Mouse (Mus musculus) layer of hippocampus, postnatal 36 days (tissue): ENCODE measurements around the gene Dock4. TPM values are rescaled to one million over a fixed set of nuclear protein-coding genes. Genes with fewer than 3 reads are reported as not detected.

Experiments
- DNase-seq, 2 experiments: peaks; one replicate each; pipeline ENCODE4 v3.0.0; 2022
- total RNA-seq, 2 experiments: library from RNA; stranded (reverse); gene quantifications; 2 replicates each; pipeline ENCODE4 v1.2.3; 2021

Gene Dock4
- total RNA-seq, 2 experiments from 2014 or later: 237 to 255 TPM

DNA sequence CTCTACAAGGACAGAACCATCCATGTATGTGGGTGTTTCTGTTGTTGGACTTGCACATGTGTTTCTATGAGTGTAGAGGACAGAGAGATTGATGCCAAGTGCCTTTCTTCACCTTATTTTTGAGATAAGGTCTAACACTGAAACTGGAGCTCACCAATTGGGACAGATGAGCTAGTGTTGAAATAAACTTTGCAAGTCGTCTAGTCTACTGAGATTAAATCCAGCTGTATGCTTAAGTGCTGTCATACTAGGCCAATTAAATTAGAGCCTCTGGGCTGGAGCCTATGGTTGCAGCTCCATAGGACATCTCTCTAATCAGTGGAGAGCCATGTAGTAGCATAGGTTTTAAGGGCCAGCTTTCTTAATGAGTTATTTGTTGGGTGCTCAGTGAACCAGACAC, 124.5 kb downstream of the Dock4 start:
- no peak for DNase-seq

DNA sequence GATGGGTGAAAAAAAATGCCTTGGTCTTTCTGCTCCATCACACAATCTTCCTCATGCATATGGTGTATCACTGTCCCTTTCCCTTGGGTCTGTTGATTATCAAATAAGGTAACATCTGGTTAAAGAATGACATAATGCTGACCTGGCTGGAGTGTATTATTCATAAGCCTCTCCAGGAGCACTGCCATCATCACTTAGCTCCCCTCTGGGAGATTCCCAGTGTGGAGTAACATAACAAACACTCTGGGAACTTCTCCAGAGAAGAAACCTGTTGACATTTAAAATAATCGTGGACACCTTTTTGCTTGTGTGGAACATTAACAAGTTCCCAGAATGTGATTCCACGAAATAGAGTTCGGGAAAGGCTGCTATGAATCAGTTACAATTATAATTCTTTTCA, 128.3 kb downstream of the Dock4 start:
- DNase-seq: no peak

DNA sequence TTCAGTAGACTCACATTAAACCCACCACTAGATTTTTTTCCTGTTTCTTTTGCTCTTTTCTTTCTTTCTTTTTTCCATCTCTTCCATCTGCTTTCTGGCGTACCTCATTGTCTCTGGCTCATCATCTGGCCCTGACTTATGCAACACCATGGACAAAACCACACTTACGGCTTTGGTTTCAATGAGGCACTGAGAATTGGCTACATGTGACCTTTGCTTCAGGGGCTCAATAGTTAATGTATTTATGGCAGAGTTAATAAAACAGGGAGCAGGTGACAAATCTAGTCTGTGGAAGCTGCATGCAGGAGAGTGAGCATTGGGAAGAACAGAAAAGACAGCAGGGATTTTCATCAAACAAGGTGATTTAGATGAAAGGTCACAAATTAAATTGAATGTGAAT, 131.0 kb downstream of the Dock4 start:
- no peak for DNase-seq

DNA sequence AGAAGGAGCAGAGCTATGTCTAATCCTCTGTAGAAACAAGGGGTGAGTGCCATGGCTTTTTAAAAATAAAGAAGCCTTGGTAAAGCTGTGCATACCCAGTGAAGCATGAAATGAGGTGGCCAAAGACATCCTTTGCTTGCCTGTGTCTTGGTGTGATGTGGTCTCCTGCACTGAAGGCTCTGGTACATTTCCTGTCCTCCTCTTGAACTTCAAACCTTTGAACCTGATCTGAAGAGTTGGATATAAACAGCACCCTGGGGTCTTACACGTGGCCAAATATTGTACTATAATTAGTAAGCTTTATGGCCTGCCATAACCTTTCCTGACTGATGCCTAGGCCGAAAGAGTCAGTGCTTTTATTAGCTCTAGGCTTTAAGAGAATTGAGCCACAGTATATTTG, 134.6 kb downstream of the Dock4 start:
- DNase-seq: no peak

DNA sequence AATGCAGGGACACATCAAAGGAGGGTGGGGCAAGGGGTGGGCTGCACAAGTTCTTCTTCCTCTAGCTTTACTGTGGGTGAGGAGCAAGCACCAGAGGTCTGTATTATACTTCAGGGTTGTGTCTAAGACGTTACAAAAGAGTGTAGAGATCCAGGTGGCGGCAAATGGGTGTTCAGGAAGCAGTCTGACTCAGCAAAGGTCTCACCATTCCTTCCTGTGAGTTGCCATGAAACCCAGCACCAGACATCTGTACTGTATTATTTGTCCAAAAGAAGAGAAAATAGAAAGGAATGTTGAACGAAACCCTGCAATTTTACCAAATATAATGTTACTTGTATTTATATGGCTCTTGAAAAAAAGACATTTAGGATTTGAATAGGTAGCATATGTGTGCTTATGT, 135.3 kb downstream of the Dock4 start:
- no peak for DNase-seq

DNA sequence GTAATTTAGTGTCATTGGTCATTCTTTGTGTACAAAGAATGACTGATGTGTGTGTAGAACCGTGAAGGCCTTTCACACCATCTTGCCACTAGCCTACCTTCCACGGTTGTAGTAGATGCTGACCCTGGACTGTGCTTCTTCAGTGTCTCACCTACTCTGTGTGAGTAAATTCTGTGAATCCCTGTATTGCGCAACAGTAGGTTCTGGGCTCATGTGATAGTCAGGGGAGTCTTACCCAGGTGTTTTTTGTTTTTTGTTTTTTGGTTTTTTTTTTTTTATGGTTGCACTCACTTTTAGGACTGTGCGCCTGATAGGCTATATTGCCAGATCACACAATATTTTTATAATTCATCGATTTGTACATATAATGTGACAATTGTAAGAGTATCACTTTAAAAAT, 136.3 kb downstream of the Dock4 start:
- no peak for DNase-seq

DNA sequence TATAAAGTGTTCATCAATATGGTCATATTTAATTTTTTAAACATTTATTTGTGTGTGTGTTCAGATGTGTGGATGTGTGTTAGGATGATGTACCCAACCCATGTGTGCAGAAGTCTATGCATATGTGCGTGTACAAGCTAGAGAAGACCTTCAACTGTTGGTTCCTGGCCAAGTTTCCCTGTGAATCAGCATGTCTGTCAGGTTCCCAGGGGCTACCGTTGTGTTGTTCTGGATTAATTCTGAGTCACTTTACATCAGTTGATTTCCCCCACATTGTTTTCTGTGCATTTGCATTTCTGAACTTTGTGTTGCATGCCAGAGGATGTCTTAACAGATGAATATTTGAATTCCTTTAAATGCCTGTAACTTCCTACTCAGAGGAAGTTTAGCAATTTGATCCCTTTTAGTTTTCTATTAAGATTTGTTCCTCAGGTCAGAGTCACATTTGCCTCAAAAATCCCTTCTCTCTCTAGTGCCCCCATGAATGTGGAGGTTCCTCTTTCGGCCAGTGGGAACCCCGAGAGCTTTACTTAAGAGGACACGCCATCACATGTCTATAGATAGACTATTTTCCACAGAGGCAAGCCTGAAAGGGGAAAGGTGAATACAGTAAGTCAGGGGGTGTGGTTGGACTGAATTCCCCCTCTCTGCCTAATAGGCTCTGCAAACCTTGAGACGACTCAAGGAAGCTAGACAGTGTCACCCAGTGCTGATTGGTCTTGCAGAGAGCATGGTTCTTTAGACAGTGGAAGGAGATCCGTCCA, 139.0 kb downstream of the Dock4 start:
- DNase-seq: no peak

DNA sequence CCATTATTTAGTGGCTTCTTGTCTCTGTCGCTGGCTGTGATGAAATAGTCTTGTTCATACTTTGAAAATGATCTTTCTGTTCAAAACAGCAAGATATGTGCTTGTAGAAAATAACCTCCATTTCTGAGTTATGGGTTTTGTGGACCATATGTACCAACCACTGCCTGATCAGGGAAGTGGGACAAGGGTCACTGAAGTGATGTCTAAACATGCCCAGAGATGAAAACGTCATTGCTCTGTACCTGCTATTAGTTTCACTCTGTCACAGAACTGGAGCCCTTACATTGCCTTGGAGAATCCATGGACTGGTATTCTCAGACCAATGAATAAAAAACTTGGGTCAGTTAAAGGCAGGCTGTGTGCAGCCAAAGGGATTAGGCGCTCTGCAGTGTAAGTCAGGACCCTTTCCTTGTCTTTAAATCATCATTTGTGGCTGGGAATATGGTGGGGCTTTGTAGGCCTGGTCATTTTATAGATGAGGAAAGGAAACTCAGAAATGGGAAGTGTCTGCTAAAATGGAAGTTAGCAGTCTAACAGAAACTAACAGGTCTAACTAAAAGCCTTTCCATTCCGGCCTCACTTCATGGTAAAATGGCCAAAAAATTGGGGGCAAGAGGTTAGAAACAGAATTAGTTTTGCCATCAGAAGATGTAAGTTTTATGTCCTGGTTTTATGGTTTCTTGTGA, 139.8 kb downstream of the Dock4 start:
- DNase-seq: no peak

DNA sequence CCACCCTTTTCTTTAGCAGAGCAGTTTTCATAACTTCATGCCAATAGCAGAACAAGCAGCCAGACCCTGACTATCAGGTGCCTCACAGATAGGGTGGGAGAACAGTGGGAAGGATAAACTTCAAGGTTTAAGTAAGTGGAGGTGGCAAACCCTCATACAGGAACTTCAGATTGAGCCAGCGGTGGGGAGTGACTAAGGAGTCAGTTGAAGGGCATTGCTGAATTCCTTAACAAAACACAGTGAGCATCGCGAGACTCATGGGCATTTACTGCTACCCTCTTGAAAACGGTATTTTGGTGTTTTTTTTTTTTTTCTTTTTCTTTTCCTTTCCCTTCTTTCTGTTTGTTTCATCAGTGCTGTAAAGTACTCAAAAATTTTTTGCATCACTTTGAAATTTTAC, 148.4 kb downstream of the Dock4 start:
- no peak for DNase-seq

DNA sequence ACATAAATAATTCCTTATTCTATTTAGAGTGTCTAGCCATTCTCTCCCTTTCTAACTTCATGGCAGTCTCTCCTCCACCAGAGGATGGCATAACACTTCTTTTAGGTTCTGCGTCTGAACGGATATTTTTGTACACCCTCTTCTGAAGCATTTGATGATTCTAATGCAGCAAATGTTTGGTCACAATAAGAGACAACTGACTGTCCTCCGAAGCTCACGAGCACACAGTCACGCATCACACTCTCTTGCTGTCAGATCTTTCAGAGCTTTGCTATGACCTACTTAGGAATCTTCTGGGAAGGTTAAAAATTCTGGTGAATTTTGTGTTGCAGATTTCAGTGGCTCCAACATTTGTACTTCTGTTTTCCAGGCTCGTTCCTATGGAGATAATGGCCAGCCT, 149.7 kb downstream of the Dock4 start:
- no peak for DNase-seq

DNA sequence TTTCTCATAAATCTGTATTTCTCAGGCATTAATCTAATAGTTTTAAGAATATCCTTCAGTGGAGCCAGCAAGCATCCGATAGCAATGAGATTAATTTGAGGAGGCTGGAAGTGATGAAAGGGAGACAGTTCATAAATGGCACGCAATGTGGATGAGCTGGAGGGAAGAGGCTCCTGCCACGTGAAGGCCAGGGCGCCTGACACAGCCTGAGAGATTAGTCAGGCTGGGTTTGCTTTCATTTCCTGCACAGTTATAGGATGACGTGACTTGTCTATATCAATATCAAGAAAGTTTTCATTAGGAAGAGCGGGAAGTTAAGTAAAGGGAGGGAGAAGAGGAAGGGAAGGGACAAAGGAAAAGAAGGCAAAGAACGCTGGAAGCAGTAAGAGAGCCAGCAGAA, 150.3 kb downstream of the Dock4 start:
- DNase-seq: no peak

DNA sequence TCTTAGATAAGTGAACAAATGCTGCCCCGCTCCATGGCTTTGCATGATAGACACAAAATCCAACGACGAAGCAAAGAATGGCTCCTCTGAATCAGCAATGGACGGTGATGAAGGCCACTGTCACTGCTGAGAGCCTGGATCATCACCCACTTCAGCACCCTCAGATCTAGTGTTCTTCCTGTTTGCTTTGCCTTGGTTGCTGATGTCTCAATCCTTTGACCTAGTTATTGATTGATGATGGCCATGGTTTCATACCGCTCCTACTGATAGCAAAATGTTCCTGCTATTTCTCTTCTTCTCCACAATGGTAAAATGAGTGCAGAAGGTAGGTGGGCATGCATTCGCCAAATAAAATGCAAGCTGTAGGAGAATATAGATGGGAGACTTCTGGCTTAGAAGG, 150.7 kb downstream of the Dock4 start:
- DNase-seq: no peak

DNA sequence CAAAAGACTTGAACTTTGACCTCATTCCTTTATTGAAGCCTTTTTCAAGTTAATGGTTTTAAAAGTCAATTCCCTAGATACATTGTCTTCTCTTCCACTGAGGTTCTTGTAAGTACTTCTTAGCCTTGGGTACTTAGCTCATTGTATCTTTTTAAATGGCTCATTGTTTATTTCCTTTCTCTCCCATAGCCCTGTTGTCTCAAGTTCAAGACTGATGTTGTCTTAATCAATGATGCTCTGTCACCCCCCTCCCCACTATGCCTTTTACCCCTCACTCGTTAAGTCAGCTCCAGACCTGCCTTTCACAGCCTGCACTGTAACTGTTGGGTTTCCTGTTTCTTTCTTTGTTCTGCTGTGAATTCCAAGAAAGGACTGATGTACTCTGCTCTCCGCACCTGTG, 154.2 kb downstream of the Dock4 start:
- no peak for DNase-seq

DNA sequence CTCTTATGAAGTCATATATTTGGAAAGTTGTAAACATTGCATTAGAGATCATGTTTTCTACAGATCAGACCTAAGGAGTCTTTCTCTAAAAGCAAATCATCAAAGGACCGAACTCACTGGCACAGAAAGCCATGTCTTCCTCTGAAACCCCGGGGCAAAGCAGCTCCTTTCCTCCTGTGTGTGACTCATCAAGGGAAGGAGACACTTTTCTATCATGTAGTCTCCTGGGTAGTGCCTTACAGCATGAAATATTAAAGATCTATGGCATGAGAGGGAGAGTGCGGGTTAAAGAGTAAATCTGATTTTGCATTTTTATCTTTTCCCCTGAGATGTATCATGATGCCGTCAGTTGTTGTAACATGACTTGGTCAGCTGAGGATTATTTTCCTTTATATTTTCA, 159.8 kb downstream of the Dock4 start:
- DNase-seq: no peak

DNA sequence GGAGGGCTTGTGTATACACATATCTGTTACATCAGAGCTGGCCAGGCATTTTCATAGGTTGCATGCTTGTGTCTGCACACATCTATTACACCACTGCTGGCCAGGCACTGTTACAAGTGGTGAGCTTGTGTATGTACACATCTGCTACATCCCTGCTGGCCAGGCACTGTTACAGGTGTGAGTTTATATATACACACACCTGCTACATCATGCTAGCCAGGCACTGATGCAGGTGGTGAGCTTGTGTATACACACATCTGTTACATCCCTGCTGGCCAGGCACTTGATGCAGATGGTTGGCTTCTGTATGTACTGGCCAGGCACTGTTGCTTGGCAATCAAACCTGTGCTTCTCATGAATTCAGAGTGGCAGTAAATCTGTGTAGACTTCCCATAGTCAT, 177.2 kb downstream of the Dock4 start:
- DNase-seq: no peak

DNA sequence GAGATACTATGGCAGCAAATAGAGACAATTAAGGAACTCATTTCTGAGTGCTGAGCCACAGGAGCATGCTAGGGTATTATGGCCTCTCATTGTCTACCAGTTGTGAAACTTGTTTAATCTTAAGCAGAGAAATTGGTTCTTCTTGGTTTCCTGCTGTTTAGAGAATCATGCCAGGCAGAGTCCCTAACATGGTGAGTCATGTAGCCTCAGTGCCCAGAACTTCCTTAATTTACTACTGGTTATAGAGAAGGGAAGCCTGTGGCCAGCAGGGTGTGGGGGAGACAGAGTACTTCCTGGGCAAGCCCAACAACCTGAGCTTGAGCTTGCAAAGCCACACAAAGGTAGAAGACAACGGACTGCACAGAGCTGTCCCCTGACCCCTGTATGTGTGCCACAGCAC, 180.8 kb downstream of the Dock4 start:
- DNase-seq: no peak

DNA sequence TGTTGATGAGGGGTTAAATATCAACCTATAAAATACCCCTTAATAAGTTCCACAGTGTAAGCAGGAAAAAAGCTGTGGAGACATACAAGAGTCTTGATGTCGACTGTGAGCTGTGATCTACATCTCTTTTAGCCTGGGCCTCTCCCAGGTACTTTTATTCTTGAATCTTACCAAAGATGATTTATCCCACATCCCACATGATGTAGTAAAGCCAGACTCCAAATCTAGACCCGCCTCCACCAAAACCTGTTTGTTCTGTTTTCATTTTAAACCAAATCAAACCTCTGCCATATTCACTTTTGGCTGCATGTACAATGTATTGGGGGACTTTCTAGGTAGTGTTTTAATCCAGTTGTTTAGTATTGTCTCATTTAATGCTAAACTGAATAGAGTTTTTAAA, 187.5 kb downstream of the Dock4 start:
- DNase-seq: no peak

DNA sequence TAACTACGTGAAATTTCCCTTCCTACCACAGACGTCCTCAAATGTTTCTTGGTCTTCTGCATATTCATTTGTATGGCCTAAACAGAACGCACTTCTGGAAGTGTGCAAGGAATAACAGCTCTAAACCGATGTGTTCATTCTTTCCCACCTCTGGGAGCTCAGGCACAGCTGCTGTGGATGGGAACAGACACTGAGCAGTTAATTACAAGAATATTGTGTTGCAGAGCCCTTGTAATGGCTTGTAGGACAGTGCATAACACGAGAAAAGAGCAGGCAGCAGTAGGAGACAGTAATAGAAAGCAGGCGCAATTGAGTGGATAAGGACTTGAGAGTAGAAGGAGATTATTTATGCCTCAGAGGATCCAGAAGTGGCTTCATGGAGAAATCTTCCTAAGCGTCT, 188.4 kb downstream of the Dock4 start:
- DNase-seq: no peak

DNA sequence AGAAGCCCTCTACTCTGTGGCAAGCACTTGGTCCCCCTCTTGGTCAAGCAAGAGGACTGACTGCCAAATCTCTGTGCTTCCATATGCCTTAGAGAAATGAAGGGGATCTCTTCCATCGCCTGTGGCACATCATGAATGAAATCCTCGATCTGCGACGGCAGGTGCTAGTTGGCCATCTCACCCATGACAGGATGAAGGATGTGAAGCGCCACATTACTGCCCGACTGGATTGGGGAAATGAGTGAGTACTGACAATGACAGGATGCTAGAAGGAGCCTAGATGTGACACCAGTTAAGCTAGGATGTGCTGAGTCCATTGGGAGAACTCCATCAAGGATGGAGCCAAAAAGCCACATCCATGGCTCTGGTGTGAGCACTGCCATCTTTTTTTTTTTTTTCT, 190.2 kb downstream of the Dock4 start:
- no peak for DNase-seq

DNA sequence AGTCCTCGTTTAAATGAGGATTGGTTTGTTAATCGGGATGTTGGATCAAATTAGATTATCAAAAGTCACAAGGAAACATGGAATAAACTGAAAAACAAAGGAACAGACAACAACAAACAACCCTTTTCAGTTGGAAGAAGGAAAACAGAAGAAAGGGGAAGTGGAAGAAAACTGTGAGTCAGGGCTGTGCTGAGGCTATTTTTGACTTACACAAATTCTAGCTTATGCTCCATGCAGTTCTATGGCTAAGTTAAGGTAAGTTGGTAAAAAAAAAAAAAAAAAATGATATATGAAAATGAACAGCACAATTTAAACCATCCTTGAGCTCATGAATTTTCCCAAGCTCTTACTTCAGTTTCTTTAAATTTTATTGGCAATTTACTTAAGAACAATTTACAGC, 191.7 kb downstream of the Dock4 start:
- DNase-seq: no peak

DNA sequence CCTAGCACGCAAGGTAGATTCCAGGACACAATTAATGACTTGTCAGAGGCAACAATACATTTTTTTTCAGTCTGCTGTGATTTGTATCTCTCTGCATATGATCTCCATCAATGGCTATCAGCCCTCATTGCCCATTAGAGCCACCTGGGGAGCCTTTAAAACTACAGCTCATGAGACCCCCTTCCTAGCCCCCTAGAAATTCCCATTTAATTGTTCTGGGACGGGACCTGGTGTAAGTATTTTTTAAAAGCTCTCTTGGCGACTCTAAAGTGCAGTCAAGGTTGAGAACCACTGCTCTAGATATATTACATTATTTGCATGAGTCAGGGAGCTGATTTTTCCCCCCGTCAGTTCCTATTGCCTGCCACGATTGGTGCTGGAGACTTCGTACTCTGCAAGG, 200.1 kb downstream of the Dock4 start:
- DNase-seq: no peak

DNA sequence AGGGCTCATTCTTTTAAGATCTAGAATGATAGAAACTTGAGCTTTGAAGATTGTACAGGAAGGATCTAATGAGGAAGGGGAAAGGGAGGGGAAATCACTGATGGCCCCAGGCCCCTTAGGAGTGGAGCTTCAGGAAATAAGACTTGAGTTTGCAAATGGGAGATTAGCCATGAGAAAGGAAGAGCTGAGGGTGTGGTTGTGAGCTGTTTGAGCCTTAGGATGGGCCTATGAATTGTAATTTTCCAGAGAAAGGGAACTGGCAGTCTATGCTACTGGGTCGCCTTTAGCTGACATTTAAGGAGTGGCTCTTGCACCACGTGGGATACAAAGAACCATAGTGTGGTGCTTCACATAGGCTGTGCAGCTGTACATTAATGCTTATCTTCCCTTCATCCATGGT, 208.6 kb downstream of the Dock4 start:
- no peak for DNase-seq

DNA sequence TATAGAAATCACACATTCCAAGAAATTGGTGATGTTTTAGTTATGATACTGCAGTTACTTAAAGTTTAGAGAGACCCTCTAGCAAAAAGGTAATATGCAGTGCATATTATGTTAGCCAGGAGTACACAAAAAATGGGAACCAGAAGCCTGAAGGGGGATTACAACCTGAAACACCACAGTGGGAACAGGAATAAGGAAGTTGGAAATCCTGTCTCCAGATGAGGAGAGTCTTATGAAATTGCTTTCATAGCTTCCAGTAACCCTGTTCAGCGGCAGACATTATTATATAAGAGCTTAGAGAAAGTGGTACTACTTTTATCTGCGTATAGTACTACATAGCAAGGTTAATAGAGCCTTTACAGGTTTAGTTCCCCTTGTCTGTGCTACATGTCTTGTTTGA, 210.1 kb downstream of the Dock4 start:
- DNase-seq: no peak

DNA sequence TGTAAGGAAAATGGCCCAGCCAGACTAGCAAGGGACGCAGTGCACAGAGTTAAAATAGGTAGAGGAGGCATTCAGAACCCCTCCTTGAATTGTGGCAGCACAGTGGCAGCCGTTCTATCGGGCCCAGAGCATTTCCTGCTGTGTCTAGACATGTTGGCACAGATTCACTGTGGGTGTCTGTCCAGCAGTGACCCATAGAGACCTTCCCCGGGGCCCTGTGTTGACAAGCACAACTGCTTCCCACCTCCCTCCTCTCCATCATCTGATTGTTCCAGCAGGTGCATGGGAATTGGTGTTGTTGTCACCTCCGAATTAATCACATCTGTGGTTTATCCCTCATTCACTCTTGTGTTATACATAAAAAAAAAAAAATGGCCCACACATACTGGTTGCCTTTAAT, 210.7 kb downstream of the Dock4 start:
- peak in 1 of 2 experiments; percentile 14 for DNase-seq
